11 mouse cellular contexts compared by ENCODE assay signal in the genomic region with DNA sequence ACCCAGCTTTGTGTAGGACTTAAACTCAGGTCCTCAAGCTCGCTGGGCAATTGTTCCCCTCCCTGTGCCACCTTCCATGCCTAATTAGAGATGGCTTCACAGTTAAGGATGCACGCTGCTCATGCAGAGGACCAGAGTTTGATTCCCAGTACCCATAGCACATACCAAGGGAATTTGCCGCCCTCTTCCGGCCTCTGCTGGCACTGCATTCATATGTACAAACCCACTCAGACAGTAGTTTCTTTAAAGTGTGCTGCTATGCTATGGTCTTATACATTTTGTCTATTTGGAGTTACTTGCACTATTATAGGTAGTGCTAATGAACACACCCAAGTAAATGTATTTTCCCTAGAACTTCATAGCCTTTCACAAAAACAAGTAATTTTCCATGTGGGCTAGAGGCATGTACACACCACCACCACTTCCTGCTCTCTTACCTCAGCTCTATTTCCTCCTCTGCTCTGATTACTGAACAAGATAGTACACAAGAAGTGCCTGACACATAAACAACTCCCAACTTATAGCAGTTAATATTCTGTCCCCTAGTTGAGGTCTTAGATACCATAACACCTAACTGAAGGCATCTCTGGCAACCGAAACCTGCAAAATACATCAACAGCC. TPM values are rescaled to one million over a fixed set of nuclear protein-coding genes. Genes with fewer than 3 reads are reported as not detected.
DNase-seq lines count a peak whose midpoint lies in the region; ATAC-seq and TF ChIP-seq lines count a peak whose summit lies in the region.
"Had no signal": no experiment of that assay in that cellular context is flagged by ENCODE, and none has a peak within 500 bp of the region (broad histone marks: within the 10 kb centered on the region; RNA-seq: fewer than 3 reads in every experiment).

No protein-coding gene starts in this region.

- DNase-seq in 416B (ENCODE audit: low read depth), result peak; percentile 77
- peak; percentile 79 for DNase-seq in CD4-positive, CD25-positive, alpha-beta regulatory T cell, adult 2 months (ENCODE audit: low read depth, low spot score)
- no peak for DNase-seq in c-Kit-positive CD71-positive TER-119-positive erythroid progenitor cells, embryonic 14.5 days (ENCODE audit: low spot score)
- DNase-seq in frontal cortex, adult 2 months (ENCODE audit: extremely low spot score in 1 of 2, low spot score in 1 of 2), result no peak
- DNase-seq: adrenal gland, adult 8-10 months; liver, embryonic 13.5 days had no signal

- TF ChIP-seq POLR2A in bone marrow macrophage, adult 2 months (IDR thresholded peaks at IDR 0.05; ENCODE audit: borderline replicate concordance, low read depth, low read length), result no peak

- H3K4me1 ChIP-seq in bone marrow macrophage, adult 2 months (ENCODE audit: control insufficient read depth, insufficient read depth, low read length), result no peaks in the 10 kb centered on the region
- peaks cover 3% of the 10 kb centered on the region; the same call in 1 of the 2 replicates for H3K4me1 ChIP-seq in hindbrain, embryonic 12.5 days

- no peak overlapping the region for H3K4me3 ChIP-seq in bone marrow macrophage, adult 2 months (ENCODE audit: insufficient read depth, low read length)
- no peak overlapping the region for H3K4me3 ChIP-seq in hindbrain, embryonic 12.5 days
- H3K4me3 ChIP-seq: embryonic facial prominence, embryonic 10.5 days; hindbrain, embryonic 15.5 days; liver, embryonic 13.5 days had no signal

- TF ChIP-seq CTCF in bone marrow macrophage, adult 2 months (IDR thresholded peaks at IDR 0.05; ENCODE audit: low read depth, low read length), result peak; percentile 41; the same call in 1 of the 2 replicates

- H3K9ac ChIP-seq in hindbrain, embryonic 12.5 days, result no peak overlapping the region
- H3K9ac ChIP-seq: hindbrain, embryonic 15.5 days; liver, embryonic 13.5 days had no signal

- peak; percentile 72 for ATAC-seq in megakaryocyte, adult 5-6 weeks (ENCODE audit: poor library complexity, severe bottlenecking)
- ATAC-seq in hindbrain, embryonic 12.5 days (ENCODE audit: low FRiP score), result no peak

- H3K27ac ChIP-seq in bone marrow macrophage, adult 2 months (ENCODE audit: insufficient read depth, low read depth, low read length), result no peak overlapping the region
- no peak overlapping the region for H3K27ac ChIP-seq in hindbrain, embryonic 12.5 days
- H3K27ac ChIP-seq: embryonic facial prominence, embryonic 10.5 days; hindbrain, embryonic 15.5 days; liver, embryonic 13.5 days had no signal

- H3K36me3 ChIP-seq in hindbrain, embryonic 12.5 days, result no peaks in the 10 kb centered on the region
- H3K36me3 ChIP-seq: embryonic facial prominence, embryonic 10.5 days; hindbrain, embryonic 15.5 days; liver, embryonic 13.5 days had no signal

- H3K9me3 ChIP-seq in hindbrain, embryonic 12.5 days (replicated peaks), result no peaks in the 10 kb centered on the region
- H3K9me3 ChIP-seq: embryonic facial prominence, embryonic 10.5 days; hindbrain, embryonic 15.5 days; liver, embryonic 13.5 days had no signal

- no peak overlapping the region for H3K4me2 ChIP-seq in hindbrain, embryonic 12.5 days (replicated peaks)
- H3K4me2 ChIP-seq: hindbrain, embryonic 15.5 days; liver, embryonic 13.5 days had no signal

- WGBS in hindbrain, embryonic 12.5 days, result 80% methylated on average over 5 of the region's 5 CpGs

- H3K27me3 ChIP-seq in hindbrain, embryonic 12.5 days, result no peaks in the 10 kb centered on the region
- H3K27me3 ChIP-seq: hindbrain, embryonic 15.5 days; liver, embryonic 13.5 days had no signal

RNA-seq across cellular contexts. Expression of a gene that starts 57.4 kb away (rescaled TPM):
- 62.9 and 67.7 TPM in 2 replicates for polyA plus RNA-seq in bone marrow macrophage, adult 2 months (2012; ENCODE audit: insufficient read depth, insufficient read length, missing spikeins)
- total RNA-seq in megakaryocyte, adult 5-6 weeks (2015), result 146 and 147 TPM in 2 replicates
- total RNA-seq in megakaryocyte, adult 5-6 weeks (2017), result 172 and 194 TPM in 2 replicates
- polyA plus RNA-seq in hindbrain, embryonic 12.5 days (2016; fragmentation: Nextera tagmentation; extraction: Ambion mirVana), result 82.3 and 92.2 TPM in 2 replicates
- 39.5 TPM in 2 replicates for polyA plus RNA-seq in frontal cortex, adult 2 months (2012; rRNA removed)

Comparison
In these comparisons a context has a peak if more than half of its experiments do, and no peak if none do; other contexts are left out.
1. DNase-seq: peak in 416B (single experiment) and CD4-positive, CD25-positive, alpha-beta regulatory T cell, adult 2 months (single experiment); none in c-Kit-positive CD71-positive TER-119-positive erythroid progenitor cells, embryonic 14.5 days (single experiment) and frontal cortex, adult 2 months (0 of 2).